Mouse (Mus musculus) kidney, embryonic 16.5 days (tissue): ENCODE results near the gene Slc7a11. TPM values are rescaled to one million over a fixed set of nuclear protein-coding genes. Genes with fewer than 3 reads are reported as not detected.
A peak's percentile ranks its signal among the peaks of the same experiment; 100 is the strongest.

ENCODE experiments used
- ATAC-seq: fragments of 200-750 bp; cut with Nextera tagmentation; 2 replicates; pipeline ENCODE4 v1.8.0; 2017; ENCODE audit warnings: moderate TSS enrichment; ENCODE audit not compliant: low FRiP score, low TSS enrichment
- H3K27ac ChIP-seq: fragments of 300-500 bp; sonication (generic); 2 replicates; pipeline ENCODE4 v1.5.1; 2014; ENCODE audit warnings: low read length
- H3K27me3 ChIP-seq: fragments of 300-500 bp; sonication (generic); 2 replicates; pipeline ENCODE4 v1.6.1; 2014; ENCODE audit warnings: low read length, control low read depth, mixed read lengths; ENCODE audit not compliant: insufficient read depth
- H3K36me3 ChIP-seq: fragments of 300-500 bp; sonication (generic); 2 replicates; pipeline ENCODE4 v1.6.1; 2014; ENCODE audit warnings: low read length, control low read depth, mixed read lengths; ENCODE audit not compliant: insufficient read depth
- H3K4me1 ChIP-seq: fragments of 300-500 bp; sonication (generic); 2 replicates; pipeline ENCODE4 v1.6.1; 2014; ENCODE audit warnings: low read length, control low read depth, mixed read lengths; ENCODE audit not compliant: insufficient read depth
- H3K4me2 ChIP-seq: fragments of 300-500 bp; sonication (generic); replicated peaks from 2 replicates; pipeline ENCODE4 v1.6.1; 2014; ENCODE audit warnings: low read depth, low read length
- H3K4me3 ChIP-seq: fragments of 300-500 bp; sonication (generic); 2 replicates; pipeline ENCODE4 v1.5.1; 2014; ENCODE audit warnings: mild to moderate bottlenecking, low read length
- H3K9ac ChIP-seq: fragments of 300-500 bp; sonication (generic); replicated peaks from 2 replicates; pipeline ENCODE4 v1.6.1; 2014; ENCODE audit warnings: low read length
- H3K9me3 ChIP-seq: fragments of 300-500 bp; sonication (generic); 2 replicates; pipeline ENCODE4 v1.6.1; 2016; ENCODE audit warnings: low read length, control low read depth
- WGBS: fragments of 180-500 bp; shearing (Covaris S2); extraction: QIAGEN DNeasy Blood & Tissue Kit; methylation state at CpG from one replicate; pipeline ENCODE4 v1.1.7; 2014; 5-methylcytosine and 5-hydroxymethylcytosine counted together
- polyA plus RNA-seq: library from polyadenylated mRNA; unstranded; fragments of >200 nt; fragmentation: Nextera tagmentation; extraction: Ambion mirVana; gene quantifications from 2 replicates; pipeline ENCODE4 v1.2.1, GENCODE M21; 2015

Gene Slc7a11
- 0.15 and 0.24 TPM in 2 replicates for polyA plus RNA-seq

- Histone ChIP-seq H3K27me3 (no peaks in the 10 kb centered on the region), H3K4me2 (peak within 1 kb of the TSS; percentile 59), H3K36me3 (no peaks in the 10 kb centered on the region), H3K9me3 (no peaks in the 10 kb centered on the region), H3K4me3 (peak within 1 kb of the TSS; percentile 42), H3K27ac (no peak within 1 kb of the TSS), H3K9ac (peak within 1 kb of the TSS; percentile 31), H3K4me1 (peaks cover 10% of the 10 kb centered on the region)
- ATAC-seq: peak; percentile 76; the same call in 1 of the 2 replicates
- WGBS: 1% methylated on average over 11 of the region's 11 CpGs
Measured at GRCm38 (mm10) chr3:50443421-50443916, at the start of gene Slc7a11. Gene Slc7a11, minus strand, starts transcription at chr3:50443614.

DNA sequence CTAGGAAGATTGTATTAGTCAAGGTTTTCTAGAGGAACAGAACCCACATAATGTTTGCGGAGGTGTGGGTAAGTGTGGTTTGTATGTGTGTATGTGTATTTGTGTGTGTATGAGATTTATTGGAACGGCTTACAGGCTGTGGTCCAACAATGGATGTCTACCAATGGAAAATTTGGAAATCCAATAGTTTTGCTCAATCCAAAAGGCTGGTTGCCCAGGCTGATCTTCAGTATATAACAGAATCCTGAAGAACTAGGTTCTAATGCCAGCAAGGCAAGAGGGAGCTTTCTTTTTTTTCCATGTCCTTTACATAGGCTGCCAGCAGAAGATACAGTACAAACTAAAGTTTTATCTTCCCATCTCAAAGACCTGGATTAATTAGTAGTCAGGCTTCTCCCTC, 48.3 kb upstream of the Slc7a11 start:
- no peak overlapping the region for H3K4me2 ChIP-seq
- no peak overlapping the region for H3K27ac ChIP-seq
- no peaks in the 10 kb centered on the region for H3K27me3 ChIP-seq
- H3K9ac ChIP-seq: no peak overlapping the region
- no peak overlapping the region for H3K4me3 ChIP-seq
- no peaks in the 10 kb centered on the region for H3K9me3 ChIP-seq
- H3K36me3 ChIP-seq: no peaks in the 10 kb centered on the region
- no peak for ATAC-seq
- WGBS: 95% methylated on average over 2 of the region's 2 CpGs
- no peaks in the 10 kb centered on the region for H3K4me1 ChIP-seq

GRCm38 (mm10) chr3:50484076-50484475, 40.7 kb upstream of the Slc7a11 start:
- no peaks in the 10 kb centered on the region for H3K27me3 ChIP-seq
- H3K9me3 ChIP-seq: no peaks in the 10 kb centered on the region
- H3K36me3 ChIP-seq: no peaks in the 10 kb centered on the region
- H3K4me2 ChIP-seq: no peak overlapping the region
- no peak for ATAC-seq
- 63% methylated on average over 1 of the region's 1 CpGs for WGBS
- H3K27ac ChIP-seq: no peak overlapping the region
- H3K4me1 ChIP-seq: no peaks in the 10 kb centered on the region
- no peak overlapping the region for H3K4me3 ChIP-seq
- H3K9ac ChIP-seq: no peak overlapping the region

- no peak overlapping the region for H3K9ac ChIP-seq
- H3K36me3 ChIP-seq: no peaks in the 10 kb centered on the region
- no peak overlapping the region for H3K4me2 ChIP-seq
- no peak overlapping the region for H3K4me3 ChIP-seq
- no peaks in the 10 kb centered on the region for H3K9me3 ChIP-seq
- ATAC-seq: no peak
- no peaks in the 10 kb centered on the region for H3K27me3 ChIP-seq
- WGBS: 87% methylated on average over 2 of the region's 2 CpGs
- no peaks in the 10 kb centered on the region for H3K4me1 ChIP-seq
- H3K27ac ChIP-seq: no peak overlapping the region
Measured at GRCm38 (mm10) chr3:50462223-50462622, 18.8 kb upstream of the Slc7a11 start.

- no peak for ATAC-seq
- H3K4me2 ChIP-seq: no peak overlapping the region
- H3K4me3 ChIP-seq: no peak overlapping the region
- no peaks in the 10 kb centered on the region for H3K4me1 ChIP-seq
- H3K36me3 ChIP-seq: no peaks in the 10 kb centered on the region
- H3K27ac ChIP-seq: no peak overlapping the region
- WGBS: 84% methylated on average over 5 of the region's 5 CpGs
- H3K27me3 ChIP-seq: no peaks in the 10 kb centered on the region
- no peak overlapping the region for H3K9ac ChIP-seq
- H3K9me3 ChIP-seq: no peaks in the 10 kb centered on the region
Measured at GRCm38 (mm10) chr3:50457136-50457535, 13.7 kb upstream of the Slc7a11 start.

- H3K4me2 ChIP-seq: no peak overlapping the region
- ATAC-seq: no peak
- 74% methylated on average over 4 of the region's 4 CpGs for WGBS
Measured at GRCm38 (mm10) chr3:50456564-50456963, 13.2 kb upstream of the Slc7a11 start.

DNA sequence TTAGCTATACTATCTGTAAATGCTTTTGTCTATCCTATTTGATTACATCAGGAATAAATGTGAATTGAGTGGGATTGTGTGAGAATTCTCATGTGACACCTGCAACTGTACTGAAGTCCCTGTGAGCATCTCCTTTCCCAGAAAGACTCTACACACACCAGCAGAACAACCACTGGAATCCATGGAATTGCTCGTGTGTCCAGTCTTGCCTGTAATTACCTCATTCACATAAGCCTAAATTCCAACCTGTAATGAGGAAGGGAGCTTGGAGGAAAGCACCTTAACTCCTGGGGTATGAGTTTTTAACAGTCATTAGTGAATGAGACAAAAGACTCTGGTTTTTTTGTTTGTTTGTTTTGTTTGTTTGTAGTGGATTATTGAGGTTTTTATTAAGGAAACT, 12.6 kb upstream of the Slc7a11 start:
- Histone ChIP-seq H3K4me2 (no peak overlapping the region), H3K9me3 (no peaks in the 10 kb centered on the region), H3K27me3 (no peaks in the 10 kb centered on the region), H3K36me3 (no peaks in the 10 kb centered on the region), H3K27ac (no peak overlapping the region), H3K9ac (no peak overlapping the region), H3K4me1 (no peaks in the 10 kb centered on the region), H3K4me3 (no peak overlapping the region)
- WGBS: 62% methylated on average over 1 of the region's 1 CpGs
- ATAC-seq: no peak

More at GRCm38 (mm10) chr3:50456564-50456963, 13.2 kb upstream of the Slc7a11 start:
- no peaks in the 10 kb centered on the region for H3K36me3 ChIP-seq
- H3K4me3 ChIP-seq: no peak overlapping the region
- H3K27ac ChIP-seq: no peak overlapping the region
- H3K9me3 ChIP-seq: no peaks in the 10 kb centered on the region
- no peaks in the 10 kb centered on the region for H3K4me1 ChIP-seq
- H3K9ac ChIP-seq: no peak overlapping the region
- H3K27me3 ChIP-seq: no peaks in the 10 kb centered on the region

DNA sequence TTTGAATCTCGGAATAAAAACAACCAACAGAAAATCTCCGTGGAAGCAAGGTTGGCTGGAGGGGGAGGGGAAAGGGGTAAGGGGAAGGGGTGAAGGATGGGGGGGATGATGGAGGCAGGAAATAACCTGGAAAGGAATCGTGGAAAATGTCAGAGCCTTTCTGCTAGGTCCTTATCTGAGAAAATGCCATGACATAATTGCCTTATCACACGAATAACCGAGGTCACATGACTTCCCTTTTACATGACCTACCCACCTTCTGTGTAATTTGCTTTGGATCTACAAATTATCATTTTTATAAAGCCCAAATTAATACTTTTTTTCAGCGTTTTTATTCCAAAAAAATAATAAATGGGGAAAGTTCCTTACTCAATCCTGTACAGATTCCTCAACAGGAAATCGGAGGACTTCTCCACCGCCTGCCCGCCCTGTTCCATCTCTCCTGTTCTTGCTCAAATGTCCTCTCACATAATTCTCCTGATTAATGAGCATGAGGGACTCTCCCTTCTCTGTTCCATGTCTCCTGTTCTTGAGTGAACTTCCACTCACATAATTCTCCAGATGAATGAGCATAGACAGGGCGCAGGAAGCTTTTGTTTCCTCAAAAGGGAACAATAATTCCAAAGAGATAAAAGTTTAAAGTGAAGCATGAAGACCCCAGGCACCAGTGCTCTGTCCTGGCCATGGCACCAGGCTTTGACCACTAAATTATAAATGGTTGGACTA, 1.8 kb upstream of the Slc7a11 start:
- no peak overlapping the region for H3K4me2 ChIP-seq
- no peak for ATAC-seq
- H3K9ac ChIP-seq: no peak overlapping the region
- H3K9me3 ChIP-seq: no peaks in the 10 kb centered on the region
- H3K27me3 ChIP-seq: no peaks in the 10 kb centered on the region
- 45% methylated on average over 10 of the region's 10 CpGs for WGBS
- no peak overlapping the region for H3K4me3 ChIP-seq
- peaks cover 10% of the 10 kb centered on the region for H3K4me1 ChIP-seq
- H3K36me3 ChIP-seq: no peaks in the 10 kb centered on the region
- no peak overlapping the region for H3K27ac ChIP-seq

DNA sequence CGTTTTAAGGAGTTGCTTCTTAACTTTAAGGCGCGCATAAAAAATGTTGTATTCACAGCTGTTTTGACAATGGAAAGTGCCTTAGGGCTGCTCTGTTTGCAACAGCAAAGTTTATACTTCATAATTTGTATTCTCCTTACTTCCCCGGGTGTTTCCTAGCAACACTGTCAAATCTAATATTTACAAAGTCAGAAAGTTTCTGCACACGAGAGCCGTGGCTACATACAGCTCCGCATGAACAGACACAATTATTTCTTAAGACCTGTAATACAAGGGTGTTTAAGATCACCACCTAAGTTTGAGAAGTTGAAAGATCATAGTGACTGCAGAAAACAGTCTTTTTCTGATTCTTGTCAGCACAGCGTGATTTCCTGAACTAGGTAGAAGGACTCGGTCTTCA, 528 bp upstream of the Slc7a11 start:
- Histone ChIP-seq H3K36me3 (no peaks in the 10 kb centered on the region), H3K4me1 (peaks cover 10% of the 10 kb centered on the region), H3K27me3 (no peaks in the 10 kb centered on the region), H3K9ac (peak overlapping the region; percentile 31), H3K4me2 (peak overlapping the region; percentile 59), H3K4me3 (peak overlapping the region; percentile 42), H3K27ac (no peak overlapping the region), H3K9me3 (no peaks in the 10 kb centered on the region)
- 21% methylated on average over 9 of the region's 9 CpGs for WGBS
- ATAC-seq: no peak; the same call in 1 of the 2 replicates
